Mouse (Mus musculus) intestine, embryonic 15.5 days (tissue): ENCODE measurements at regions not wholly inside any gene's neighbourhood (a gene's known extent, or its start where the extent isn't known, plus 50 kb on each side); places are given as distances from the start of the nearest gene placed in this dataset.

ENCODE experiments used
- ATAC-seq: fragments of 200-750 bp; cut with Nextera tagmentation; 2 replicates; pipeline ENCODE4 v1.8.0; 2017; ENCODE audit warnings: moderate TSS enrichment, moderate library complexity
- H3K27ac ChIP-seq: fragments of 300-500 bp; sonication (generic); 2 replicates; pipeline ENCODE4 v1.5.1; 2015; ENCODE audit warnings: mild to moderate bottlenecking, inconsistent platforms
- H3K27me3 ChIP-seq: fragments of 300-500 bp; sonication (generic); replicated peaks from 2 replicates; pipeline ENCODE4 v1.6.1; 2015; ENCODE audit warnings: inconsistent platforms
- H3K36me3 ChIP-seq: fragments of 300-500 bp; sonication (generic); 2 replicates; pipeline ENCODE4 v1.6.1; 2015; ENCODE audit warnings: inconsistent platforms
- H3K4me1 ChIP-seq: fragments of 300-500 bp; sonication (generic); replicated peaks from 2 replicates; pipeline ENCODE4 v1.6.1; 2015; ENCODE audit warnings: inconsistent platforms
- H3K4me2 ChIP-seq: fragments of 300-500 bp; sonication (generic); replicated peaks from 2 replicates; pipeline ENCODE4 v1.6.1; 2015; ENCODE audit warnings: mild to moderate bottlenecking, inconsistent platforms
- H3K4me3 ChIP-seq: fragments of 300-500 bp; sonication (generic); replicated peaks from 2 replicates; pipeline ENCODE4 v1.5.1; 2015; ENCODE audit warnings: inconsistent platforms
- H3K9ac ChIP-seq: fragments of 300-500 bp; sonication (generic); 2 replicates; pipeline ENCODE4 v1.6.1; 2015; ENCODE audit warnings: inconsistent platforms
- H3K9me3 ChIP-seq: fragments of 300-500 bp; sonication (generic); 2 replicates; pipeline ENCODE4 v1.6.1; 2016; ENCODE audit warnings: inconsistent platforms
- WGBS: fragments of 180-500 bp; shearing (Covaris S2); methylation state at CpG from one replicate; pipeline ENCODE4 v1.1.7; 2015; 5-methylcytosine and 5-hydroxymethylcytosine counted together

DNA sequence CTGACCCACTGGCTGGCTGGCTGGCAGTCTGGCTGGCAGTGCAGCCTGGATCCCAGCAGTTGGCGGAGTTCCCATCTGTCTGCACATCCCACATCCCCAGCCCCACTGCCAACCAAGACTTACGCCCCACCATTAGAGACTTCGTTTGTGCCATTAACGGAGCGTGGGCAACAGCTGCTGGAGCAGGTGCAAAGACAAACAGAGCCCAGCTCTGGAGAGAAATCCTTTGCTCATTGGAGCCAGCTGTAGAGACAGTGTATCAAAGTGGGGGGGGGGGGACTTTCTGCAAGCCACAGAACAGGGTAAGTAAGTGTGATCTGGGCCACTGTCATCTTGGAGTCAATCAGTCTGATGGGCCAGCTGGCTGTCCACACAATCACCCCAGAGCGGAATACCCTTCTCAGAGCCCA, 52.3 kb downstream of the Rplp1 start:
- WGBS = 87% methylated on average over 6 of the region's 6 CpGs

DNA sequence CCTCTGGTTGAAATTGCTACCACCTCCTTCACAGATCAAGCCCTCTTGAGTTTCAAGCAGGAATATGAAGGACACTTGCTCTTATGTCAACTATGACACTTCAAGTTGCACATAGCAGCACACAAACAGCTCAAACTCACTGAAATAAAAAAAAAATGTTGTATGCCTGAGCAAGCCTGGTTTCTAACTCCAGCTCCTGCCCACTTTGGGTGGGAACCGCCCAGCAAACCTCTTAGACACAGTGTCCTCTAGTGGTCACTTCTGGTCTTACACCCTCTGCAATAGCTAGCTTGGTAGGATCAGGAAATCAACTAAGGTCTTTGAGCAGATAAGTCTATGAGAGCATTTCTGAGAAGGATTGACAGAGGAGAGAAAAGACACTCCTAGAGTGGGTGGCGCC, 54.2 kb downstream of the Rplp1 start:
- H3K36me3 ChIP-seq = no peaks in the 10 kb centered on the region
- H3K9me3 ChIP-seq = no peaks in the 10 kb centered on the region
- no peak overlapping the region for H3K27ac ChIP-seq
- WGBS = 29% methylated on average over 2 of the region's 2 CpGs
- no peak overlapping the region for H3K9ac ChIP-seq
- no peaks in the 10 kb centered on the region for H3K27me3 ChIP-seq
- no peaks in the 10 kb centered on the region for H3K4me1 ChIP-seq
- peak; percentile 36; the same call in 1 of the 2 replicates for ATAC-seq
- no peak overlapping the region for H3K4me2 ChIP-seq
- no peak overlapping the region for H3K4me3 ChIP-seq

More for the DNA sequence above, 52.3 kb downstream of the Rplp1 start:
- Histone ChIP-seq H3K9ac (no peak overlapping the region), H3K4me1 (no peaks in the 10 kb centered on the region), H3K36me3 (no peaks in the 10 kb centered on the region), H3K4me2 (no peak overlapping the region), H3K27me3 (no peaks in the 10 kb centered on the region), H3K4me3 (no peak overlapping the region), H3K9me3 (no peaks in the 10 kb centered on the region), H3K27ac (no peak overlapping the region)
- ATAC-seq = 0 out of 2 replicates have a peak, but pooled peaks have one; percentile 8

DNA sequence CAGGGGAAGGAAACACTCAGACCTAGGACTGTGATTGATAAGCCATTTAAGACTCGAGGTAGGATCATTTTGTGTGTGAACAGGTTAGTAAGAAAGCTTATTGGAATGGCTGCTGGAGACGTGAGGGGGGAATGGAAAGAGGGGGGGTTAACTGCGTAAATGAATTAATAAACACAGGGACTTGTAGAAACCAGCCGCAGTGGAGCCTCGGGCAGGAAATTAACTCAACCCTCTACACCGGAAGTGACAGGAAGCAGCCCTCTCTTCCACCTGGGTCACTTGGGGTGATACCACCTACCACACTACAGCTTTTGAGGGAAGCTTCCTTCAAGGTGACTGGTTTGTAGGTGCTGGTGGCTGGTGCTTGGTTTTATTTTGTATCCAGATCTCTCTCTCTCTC, 54.9 kb downstream of the Rplp1 start:
- Histone ChIP-seq H3K4me1 (no peaks in the 10 kb centered on the region), H3K9ac (no peak overlapping the region), H3K27ac (no peak overlapping the region), H3K9me3 (no peaks in the 10 kb centered on the region), H3K27me3 (no peaks in the 10 kb centered on the region), H3K4me3 (no peak overlapping the region), H3K4me2 (no peak overlapping the region; the same call in 1 of the 2 replicates), H3K36me3 (no peaks in the 10 kb centered on the region)
- ATAC-seq = no peak
- 37% methylated on average over 6 of the region's 6 CpGs for WGBS

DNA sequence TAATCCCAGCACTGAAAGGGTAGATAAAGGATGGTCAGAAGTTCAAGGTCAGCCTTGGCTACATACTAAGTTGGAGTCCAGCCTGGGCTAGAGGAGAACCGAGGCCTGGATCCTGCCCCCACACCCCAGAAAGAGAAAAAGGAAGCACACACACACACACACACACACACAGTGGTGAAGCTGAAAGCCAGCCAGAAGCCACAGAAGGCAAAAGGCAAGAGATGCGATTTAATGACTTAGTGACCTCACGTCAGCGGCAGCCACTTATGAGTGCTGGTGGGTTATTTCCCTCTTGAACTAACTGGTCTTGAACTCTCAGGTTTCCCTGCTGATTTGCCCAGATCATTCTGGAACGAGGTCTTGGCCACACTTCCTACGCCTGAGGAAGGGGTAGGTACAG, 56.5 kb downstream of the Rplp1 start:
- no peak for ATAC-seq
- H3K27ac ChIP-seq = no peak overlapping the region
- no peaks in the 10 kb centered on the region for H3K9me3 ChIP-seq
- H3K4me3 ChIP-seq = no peak overlapping the region
- no peaks in the 10 kb centered on the region for H3K27me3 ChIP-seq
- no peaks in the 10 kb centered on the region for H3K36me3 ChIP-seq
- H3K4me2 ChIP-seq = no peak overlapping the region
- H3K9ac ChIP-seq = no peak overlapping the region
- H3K4me1 ChIP-seq = no peaks in the 10 kb centered on the region
- WGBS = 77% methylated on average over 6 of the region's 6 CpGs

DNA sequence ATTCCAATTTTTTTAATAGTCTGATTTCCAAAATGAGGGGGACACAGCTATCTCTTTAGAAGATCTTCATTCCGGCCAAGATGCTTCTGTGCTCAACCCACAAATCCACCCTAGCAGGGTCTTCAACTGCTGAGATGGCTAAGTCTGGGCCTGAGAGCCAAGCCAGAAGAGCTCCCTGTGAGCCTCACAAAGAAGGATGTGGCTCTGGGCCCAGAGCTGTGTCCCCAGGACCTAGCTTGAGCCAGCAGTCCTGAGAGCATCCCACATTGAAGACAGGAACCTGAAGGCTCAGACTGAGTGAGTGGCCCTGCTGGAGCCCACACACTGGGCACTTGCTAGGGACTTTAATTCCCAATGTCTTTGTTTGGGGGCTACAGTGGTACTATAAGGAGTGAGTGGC, 57.7 kb downstream of the Rplp1 start:
- no peak for ATAC-seq
- H3K27ac ChIP-seq = no peak overlapping the region
- no peak overlapping the region for H3K4me2 ChIP-seq
- H3K36me3 ChIP-seq = no peaks in the 10 kb centered on the region
- no peak overlapping the region for H3K4me3 ChIP-seq
- no peaks in the 10 kb centered on the region for H3K9me3 ChIP-seq
- no peaks in the 10 kb centered on the region for H3K27me3 ChIP-seq
- H3K9ac ChIP-seq = no peak overlapping the region
- no peaks in the 10 kb centered on the region for H3K4me1 ChIP-seq
- 94% methylated on average over 1 of the region's 1 CpGs for WGBS

DNA sequence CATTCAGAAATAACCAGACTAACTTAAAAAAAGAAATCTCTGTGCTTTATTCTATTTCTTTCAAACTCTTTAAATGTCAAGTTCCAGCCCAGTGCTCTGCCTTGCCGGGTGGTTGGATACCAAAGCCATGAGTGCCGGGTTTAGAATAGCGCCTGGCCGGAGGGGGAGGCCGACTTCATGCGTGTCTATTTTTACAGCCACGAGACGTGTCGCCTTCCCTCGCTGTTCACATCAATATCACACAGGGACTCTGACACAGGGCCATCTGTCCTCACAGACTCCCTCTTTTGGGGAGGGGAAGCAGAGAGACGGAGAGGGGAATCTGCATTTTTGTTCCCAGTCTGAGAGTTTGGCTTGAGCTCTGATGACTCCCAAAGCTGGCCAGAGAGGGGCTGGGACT, 58.7 kb downstream of the Rplp1 start:
- 78% methylated on average over 11 of the region's 11 CpGs for WGBS
- H3K4me1 ChIP-seq = no peaks in the 10 kb centered on the region
- no peak overlapping the region for H3K4me2 ChIP-seq
- H3K27ac ChIP-seq = no peak overlapping the region
- ATAC-seq = no peak
- no peaks in the 10 kb centered on the region for H3K9me3 ChIP-seq
- H3K36me3 ChIP-seq = no peaks in the 10 kb centered on the region
- H3K9ac ChIP-seq = no peak overlapping the region
- no peaks in the 10 kb centered on the region for H3K27me3 ChIP-seq
- no peak overlapping the region for H3K4me3 ChIP-seq

DNA sequence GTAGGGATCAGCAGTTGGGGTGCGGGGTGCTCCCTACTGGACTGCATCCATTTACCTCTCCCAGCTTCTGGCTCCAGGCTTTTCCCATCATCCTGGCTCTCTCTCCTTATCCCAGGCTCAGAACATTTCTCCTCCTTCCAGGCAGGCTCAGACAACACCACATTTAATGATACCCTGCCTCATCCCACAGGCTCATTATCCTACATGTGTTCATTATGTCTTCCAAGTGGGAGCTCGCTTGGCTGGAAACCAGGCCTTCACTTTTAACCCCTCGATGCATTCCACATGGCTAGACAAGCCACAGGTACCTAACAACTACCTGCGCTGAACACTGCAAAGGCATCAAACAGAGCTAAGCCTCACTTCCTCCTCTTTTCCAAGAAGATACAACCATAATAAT, 60.5 kb downstream of the Rplp1 start:
- Histone ChIP-seq H3K4me3 (no peak overlapping the region), H3K27me3 (no peaks in the 10 kb centered on the region), H3K36me3 (no peaks in the 10 kb centered on the region), H3K9ac (no peak overlapping the region), H3K27ac (no peak overlapping the region), H3K4me1 (no peaks in the 10 kb centered on the region), H3K9me3 (no peaks in the 10 kb centered on the region), H3K4me2 (no peak overlapping the region)
- ATAC-seq = no peak
- 82% methylated on average over 4 of the region's 4 CpGs for WGBS

DNA sequence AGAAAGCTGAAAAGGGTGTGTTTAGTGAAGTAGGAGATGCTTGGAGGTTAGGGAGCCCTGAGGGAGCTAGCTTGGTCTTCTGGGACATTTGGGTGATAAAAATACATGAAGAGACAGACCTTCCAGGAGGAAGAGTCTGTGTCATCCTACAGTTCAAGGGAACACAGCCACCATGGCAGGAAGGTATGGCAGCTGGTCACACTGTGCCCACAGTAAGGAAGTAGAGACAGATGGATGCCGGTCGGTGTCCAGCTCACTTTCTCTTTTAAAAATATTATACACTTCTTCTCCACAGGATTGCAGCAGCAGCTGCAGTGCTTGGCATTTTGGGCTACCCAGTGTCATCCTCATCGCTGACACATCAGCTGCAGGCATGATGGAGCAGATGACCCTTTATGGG, 63.0 kb downstream of the Rplp1 start:
- no peaks in the 10 kb centered on the region for H3K36me3 ChIP-seq
- no peaks in the 10 kb centered on the region for H3K27me3 ChIP-seq
- 98% methylated on average over 3 of the region's 3 CpGs for WGBS
- H3K4me3 ChIP-seq = no peak overlapping the region
- H3K27ac ChIP-seq = no peak overlapping the region
- no peak overlapping the region for H3K9ac ChIP-seq
- no peaks in the 10 kb centered on the region for H3K9me3 ChIP-seq
- no peaks in the 10 kb centered on the region for H3K4me1 ChIP-seq
- H3K4me2 ChIP-seq = no peak overlapping the region
- ATAC-seq = no peak

DNA sequence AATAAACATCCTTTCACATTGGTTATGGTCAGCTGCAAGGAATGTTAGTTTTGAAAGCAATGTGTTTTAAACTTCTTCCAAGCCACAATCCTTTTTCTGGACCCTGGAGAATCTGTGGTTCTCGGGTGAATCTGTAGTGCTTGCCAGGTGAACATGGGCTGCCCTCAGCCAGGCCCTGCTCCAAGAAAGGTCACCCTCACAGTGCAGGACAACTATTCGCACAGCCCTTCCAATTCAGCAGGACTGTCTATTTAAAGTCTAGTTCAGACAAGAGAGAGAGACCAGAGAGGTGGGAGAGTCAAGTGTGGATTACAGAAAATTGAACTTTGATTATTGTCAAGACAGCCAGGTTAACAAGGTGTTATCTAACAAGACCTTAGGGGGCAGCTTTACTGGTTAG, 65.9 kb downstream of the Rplp1 start:
- no peak overlapping the region for H3K4me3 ChIP-seq
- 64% methylated on average over 2 of the region's 2 CpGs for WGBS
- H3K27me3 ChIP-seq = no peaks in the 10 kb centered on the region
- no peak overlapping the region for H3K27ac ChIP-seq
- no peak overlapping the region for H3K9ac ChIP-seq
- no peak overlapping the region for H3K4me2 ChIP-seq
- H3K9me3 ChIP-seq = no peaks in the 10 kb centered on the region
- no peaks in the 10 kb centered on the region for H3K4me1 ChIP-seq
- ATAC-seq = no peak
- H3K36me3 ChIP-seq = no peaks in the 10 kb centered on the region

DNA sequence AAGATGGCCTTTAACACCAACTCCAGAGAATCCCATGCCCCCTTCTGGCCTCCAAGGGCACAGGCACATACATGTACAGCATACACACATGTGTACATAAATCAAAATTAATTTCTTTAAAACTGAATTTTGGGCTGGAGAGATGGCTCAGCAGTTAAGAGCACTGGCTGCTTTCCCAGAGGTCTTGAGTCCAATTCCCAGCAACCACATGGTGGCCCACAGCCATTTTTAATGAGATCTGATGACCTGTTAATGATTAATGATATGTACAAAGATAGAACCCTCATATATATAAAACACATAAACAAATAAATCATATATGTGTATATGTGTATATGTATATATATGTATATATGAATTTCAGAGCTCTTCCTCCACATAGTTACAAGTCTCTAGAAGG, 66.8 kb downstream of the Rplp1 start:
- H3K4me2 ChIP-seq = no peak overlapping the region
- no peak for ATAC-seq
- no peaks in the 10 kb centered on the region for H3K27me3 ChIP-seq
- no peaks in the 10 kb centered on the region for H3K4me1 ChIP-seq
- H3K9me3 ChIP-seq = no peaks in the 10 kb centered on the region
- no peaks in the 10 kb centered on the region for H3K36me3 ChIP-seq
- H3K4me3 ChIP-seq = no peak overlapping the region
- no peak overlapping the region for H3K9ac ChIP-seq
- H3K27ac ChIP-seq = no peak overlapping the region

DNA sequence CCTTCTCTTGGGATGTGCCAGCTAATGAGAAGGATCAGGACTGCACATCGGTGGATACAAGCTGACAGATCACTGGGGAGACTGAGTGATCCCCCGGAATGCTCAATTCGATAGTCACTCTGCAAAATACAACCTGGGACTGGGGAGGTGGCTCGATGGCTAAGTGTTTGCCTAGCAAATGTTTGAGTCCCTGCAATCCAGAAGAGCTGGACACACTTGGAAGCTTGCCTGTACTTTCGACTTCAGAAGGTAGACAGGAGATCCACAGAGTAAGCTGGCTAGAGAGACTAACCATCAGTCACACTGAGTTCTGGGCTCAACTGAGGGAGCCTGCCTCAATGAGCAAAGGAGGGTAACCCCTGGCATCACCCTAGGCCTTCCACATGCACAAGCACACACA, 69.7 kb downstream of the Rplp1 start:
- WGBS = 71% methylated on average over 5 of the region's 5 CpGs
- H3K36me3 ChIP-seq = no peaks in the 10 kb centered on the region
- ATAC-seq = no peak
- no peaks in the 10 kb centered on the region for H3K4me1 ChIP-seq
- no peaks in the 10 kb centered on the region for H3K9me3 ChIP-seq
- no peak overlapping the region for H3K4me2 ChIP-seq
- no peak overlapping the region for H3K4me3 ChIP-seq
- H3K27me3 ChIP-seq = no peaks in the 10 kb centered on the region
- H3K27ac ChIP-seq = no peak overlapping the region
- H3K9ac ChIP-seq = no peak overlapping the region

DNA sequence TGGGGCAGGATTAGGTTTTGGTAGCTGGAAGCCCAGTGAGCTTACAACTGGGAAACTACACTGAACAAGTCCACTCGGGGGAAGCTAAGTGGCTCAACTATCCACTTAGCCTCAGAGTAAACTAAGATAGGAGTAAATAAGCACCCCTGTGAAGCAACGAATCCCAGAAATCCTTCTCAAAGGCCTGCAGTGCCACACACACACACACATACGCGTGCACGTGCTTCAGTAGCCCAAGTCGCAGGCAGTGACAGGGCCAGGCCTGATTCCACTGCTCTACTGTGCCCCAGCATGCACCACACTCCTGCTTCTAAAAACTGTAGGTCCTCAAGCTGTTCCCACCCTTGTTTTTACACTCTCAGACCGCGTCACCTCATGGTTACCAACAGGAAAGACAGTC, 70.2 kb downstream of the Rplp1 start:
- Histone ChIP-seq H3K27me3 (no peaks in the 10 kb centered on the region), H3K4me3 (no peak overlapping the region), H3K9ac (no peak overlapping the region), H3K4me1 (no peaks in the 10 kb centered on the region), H3K9me3 (no peaks in the 10 kb centered on the region), H3K27ac (no peak overlapping the region), H3K36me3 (no peaks in the 10 kb centered on the region), H3K4me2 (no peak overlapping the region)
- ATAC-seq = no peak
- WGBS = 65% methylated on average over 8 of the region's 8 CpGs

DNA sequence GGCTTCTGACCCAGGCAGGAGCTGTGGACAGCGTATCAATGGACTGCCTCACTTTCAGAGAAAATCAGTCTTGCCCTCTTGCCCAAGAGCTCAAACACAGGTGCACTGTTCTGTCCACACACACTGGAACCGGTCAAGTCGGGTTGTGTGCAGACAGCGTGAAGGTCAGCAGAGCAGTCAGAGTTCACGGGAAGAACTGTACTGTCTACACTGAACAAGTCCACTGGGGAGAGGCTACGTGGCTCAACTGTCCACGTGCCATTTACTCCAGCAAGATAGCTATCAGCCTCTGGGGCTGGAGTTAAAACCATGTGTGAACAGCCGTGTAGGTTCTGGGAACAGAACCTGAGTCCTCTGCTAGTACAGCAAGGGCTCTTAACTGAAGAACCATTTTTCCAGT, 70.8 kb downstream of the Rplp1 start:
- Histone ChIP-seq H3K27me3 (no peaks in the 10 kb centered on the region), H3K9me3 (no peaks in the 10 kb centered on the region), H3K36me3 (no peaks in the 10 kb centered on the region), H3K9ac (no peak overlapping the region), H3K4me3 (no peak overlapping the region), H3K4me1 (no peaks in the 10 kb centered on the region), H3K4me2 (no peak overlapping the region), H3K27ac (no peak overlapping the region)
- ATAC-seq = no peak
- 82% methylated on average over 8 of the region's 8 CpGs for WGBS

DNA sequence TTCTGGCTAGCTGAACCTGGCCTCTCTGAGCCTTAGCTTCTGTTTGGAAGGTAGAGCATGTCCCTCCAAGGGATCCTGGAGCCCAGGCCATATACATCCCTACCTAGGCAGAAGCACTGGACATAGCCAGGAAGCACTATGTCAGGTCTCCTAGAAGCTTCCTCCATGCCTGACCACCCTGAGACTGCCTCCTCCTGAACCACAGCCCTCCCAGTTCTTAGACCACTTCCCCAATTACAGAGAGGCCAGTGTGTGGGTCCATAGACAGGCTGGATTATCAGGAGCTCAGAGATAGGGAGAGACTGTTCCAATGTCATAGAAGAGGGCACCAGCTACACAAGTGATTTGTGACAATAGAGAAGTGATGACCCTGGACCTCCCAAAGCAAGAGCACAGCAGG, 72.0 kb downstream of the Rplp1 start:
- no peak for ATAC-seq
- Histone ChIP-seq H3K4me2 (no peak overlapping the region), H3K9me3 (no peaks in the 10 kb centered on the region), H3K36me3 (no peaks in the 10 kb centered on the region), H3K27ac (no peak overlapping the region), H3K4me1 (no peaks in the 10 kb centered on the region), H3K27me3 (no peaks in the 10 kb centered on the region), H3K4me3 (no peak overlapping the region), H3K9ac (no peak overlapping the region)
